Mouse (Mus musculus): ENCODE measurements around the gene Otulinl.
A peak's percentile ranks its signal among the peaks of the same experiment; 100 is the strongest.

Otulinl gene

DNA sequence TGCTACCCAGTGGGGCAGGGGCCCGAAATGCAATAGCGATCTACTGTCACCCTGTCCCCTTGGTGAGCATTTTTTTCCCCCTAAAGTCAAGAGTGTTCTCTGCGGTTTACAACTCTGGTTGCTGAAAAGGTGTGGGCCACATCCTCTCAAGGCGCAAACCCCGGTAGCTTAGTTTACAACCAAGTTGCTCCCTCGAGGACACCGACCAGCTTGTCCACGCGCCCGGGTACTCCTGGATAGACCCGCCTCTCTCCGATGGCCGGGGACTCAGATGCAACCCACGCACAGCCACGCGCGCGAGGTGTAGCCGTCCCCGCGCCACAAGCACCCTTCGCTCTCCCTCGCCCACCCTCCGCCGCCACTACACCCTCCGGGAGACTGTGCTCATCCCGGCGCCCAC is 382 bp downstream of the Otulinl start:
- DNase-seq (ENCODE audit: low spot score in 2 of 2), result no peak

DNA sequence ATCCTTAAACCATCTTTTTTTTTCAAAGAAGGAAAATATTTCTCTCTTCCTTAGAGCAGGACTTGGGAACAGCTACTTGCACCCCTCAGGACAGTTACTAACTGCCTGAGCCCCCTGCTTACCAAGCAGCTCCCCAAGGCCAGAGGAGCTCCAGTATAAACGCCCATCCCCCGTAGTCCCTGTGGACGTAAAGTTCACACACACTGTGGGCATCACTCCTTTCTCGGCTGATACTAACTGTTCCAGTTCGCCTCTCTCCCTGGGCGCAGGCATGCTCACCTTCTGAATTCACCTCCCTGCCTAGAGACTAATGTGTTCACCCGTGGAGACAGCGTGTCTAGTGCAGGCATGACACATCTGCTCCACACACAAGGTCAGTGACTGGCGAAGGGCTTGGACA is 2.9 kb downstream of the Otulinl start:
- no peak for DNase-seq (ENCODE audit: low spot score in 2 of 2)

DNA sequence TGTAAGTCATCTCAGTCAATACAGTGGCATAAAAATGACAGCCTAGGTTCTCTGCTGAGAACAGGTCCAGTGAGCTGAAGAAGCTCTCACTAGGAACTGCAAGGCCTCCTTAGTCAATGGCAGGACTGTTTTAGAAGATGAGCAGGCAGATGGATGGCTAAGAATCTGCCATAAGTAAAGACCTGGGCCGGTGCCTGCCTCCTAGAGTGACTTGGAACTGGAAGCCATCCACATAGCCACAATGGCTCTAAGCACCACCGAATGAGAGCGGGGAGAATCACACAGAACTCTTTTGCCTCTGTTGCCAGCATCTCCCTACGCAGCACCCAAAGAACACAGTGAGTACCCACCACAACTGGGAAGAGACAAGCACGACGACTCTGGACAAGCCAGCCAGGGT is 3.6 kb downstream of the Otulinl start:
- DNase-seq (ENCODE audit: low spot score in 2 of 2), result no peak

DNA sequence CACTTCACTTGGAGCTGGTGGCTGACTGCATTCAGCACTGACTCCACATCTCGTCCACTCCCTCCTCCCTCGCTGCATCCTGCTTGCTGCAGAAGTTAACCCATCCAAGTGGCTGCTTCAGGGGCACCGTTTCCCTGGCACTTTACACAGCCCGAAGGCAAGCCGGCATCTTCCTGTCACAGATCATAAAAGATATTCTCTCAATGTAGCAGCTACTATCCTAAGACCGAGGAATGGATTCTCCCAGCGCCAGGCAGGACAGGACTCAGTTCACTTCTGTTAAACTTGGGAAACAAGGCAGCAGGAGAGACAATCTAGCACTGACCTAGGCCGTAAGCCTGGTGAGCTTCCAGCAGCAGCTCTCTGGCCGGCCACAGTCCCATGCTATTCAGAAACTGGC is 5.2 kb downstream of the Otulinl start:
- DNase-seq (ENCODE audit: low spot score in 2 of 2), result no peak

DNA sequence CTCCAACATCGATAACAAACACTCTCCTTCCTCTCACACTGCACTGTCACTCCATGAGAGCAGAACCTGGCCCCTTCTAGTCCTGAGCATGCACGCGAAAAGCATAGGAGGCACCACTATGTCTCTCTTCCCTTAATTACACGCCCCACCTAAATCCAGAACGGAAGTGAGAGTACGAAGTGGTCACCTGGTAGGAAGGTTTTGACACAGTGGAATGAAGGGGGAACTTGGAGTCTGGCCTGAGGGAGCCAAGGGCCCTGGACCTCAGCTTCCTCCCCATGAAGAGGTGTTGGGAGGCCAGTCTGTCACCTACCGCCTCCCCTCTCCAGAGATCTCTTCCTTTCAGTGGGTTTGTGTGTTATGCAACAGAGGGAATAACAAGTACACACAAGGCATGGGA is 6.3 kb downstream of the Otulinl start:
- no peak for DNase-seq (ENCODE audit: low spot score in 2 of 2)

DNA sequence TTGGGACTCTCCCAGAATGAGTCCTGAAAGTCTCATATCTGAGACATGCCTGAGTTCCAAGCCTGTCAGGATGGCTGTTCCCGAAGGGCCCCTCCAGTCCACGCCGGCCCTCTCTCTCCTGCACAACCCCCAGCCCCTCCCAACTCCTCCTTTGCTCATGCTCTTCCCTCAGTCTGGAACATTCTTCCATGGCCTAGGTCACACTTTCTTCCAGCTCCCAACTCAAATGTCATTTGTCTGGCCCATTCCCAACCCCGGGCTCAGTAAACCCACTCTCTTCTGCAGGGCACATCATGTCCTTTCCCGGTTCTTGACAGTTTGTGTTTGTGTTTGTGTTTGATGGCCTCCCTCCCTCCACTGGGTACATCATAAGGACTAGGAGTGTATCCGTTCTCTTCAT is 7.3 kb downstream of the Otulinl start:
- DNase-seq (ENCODE audit: low spot score in 2 of 2), result no peak

DNA sequence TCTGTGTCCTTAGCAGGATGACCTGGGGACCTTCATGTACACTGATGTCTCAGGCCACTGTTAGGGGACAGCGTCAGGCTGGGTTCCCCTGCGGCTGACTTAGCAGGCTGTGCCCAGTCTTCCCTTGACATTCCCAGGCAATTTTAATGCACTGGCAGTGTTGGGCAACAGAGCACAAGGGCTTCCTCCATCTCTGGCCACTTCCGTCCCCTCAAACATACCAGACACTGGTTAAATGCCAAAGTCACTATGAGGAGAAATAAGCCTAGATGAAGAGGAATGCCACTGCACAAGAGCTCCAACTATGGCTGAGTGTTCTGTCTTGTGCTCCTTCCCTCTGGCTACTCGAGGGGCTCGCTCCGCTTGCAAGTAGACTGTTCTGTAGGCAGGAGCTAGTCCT is 8.2 kb downstream of the Otulinl start:
- no peak for DNase-seq (ENCODE audit: low spot score in 2 of 2)

DNA sequence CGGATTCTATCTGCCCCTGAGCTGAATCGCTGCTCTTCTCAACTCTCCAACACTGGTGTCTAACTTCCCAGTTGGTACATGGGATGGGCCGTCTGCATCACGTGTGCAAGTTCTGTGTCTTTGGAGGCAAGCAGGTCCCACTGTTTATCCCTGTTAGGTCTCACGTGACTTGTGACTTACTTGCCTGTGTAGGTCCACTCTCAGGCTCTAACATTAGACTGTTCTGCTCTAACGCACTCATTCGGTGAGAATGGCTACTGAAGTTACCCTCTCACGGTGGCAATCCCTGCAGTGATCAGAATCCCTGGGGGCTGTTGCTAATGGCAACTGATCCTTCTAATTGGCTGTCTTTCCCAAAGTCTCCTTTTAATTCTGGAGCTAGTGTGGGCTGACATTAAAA is 9.1 kb downstream of the Otulinl start:
- DNase-seq (ENCODE audit: low spot score in 2 of 2), result no peak

DNA sequence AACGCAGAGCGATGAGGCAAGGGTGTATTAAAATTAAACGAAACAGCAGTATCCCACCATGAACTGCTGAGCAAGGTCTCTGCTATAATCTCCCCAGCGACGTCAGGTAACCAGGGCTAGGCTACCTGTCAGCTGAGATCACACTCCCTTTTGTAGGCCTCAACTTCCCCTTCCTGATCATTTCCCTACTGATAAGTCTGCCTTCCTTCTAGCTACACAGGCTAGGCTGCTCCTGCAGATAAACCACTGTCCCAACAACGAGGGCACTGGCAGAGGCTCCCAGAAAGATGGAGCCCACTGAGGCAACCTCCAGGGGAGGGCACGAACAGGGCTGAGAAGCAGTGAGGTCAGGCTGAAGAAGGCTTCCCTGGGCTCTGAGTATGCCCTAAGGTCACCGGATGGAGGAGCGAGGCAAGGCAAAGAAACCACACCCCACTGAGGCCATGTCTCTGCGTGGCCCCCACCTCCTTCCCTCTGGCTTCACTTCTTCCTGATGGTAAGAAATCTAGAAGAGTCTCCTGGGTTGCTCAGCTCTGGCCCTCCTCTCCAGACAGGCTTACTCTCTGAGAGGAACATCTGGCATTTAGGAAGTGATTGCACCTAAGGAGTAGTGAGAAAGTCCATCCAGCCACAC is 9.7 kb downstream of the Otulinl start:
- DNase-seq (ENCODE audit: low spot score in 2 of 2), result no peak

DNA sequence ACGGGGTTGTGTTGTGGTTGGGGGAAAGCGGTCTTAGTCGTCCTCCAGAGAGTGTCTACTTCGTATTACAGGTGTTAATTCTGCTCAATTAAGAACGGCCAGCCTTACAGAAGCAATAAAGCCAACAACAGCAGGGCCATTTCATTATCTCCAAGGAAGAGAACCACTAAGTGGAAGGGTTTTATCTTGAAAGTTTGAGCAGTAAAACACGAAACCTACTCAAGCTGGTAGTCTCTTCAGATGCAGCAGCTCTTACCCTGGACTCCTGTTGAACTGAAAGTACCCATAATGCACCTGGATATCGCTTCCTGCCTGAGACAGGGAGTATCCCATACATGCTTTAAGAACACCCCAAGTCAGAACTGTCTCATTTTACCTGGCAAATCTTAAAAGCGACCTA is 10.7 kb downstream of the Otulinl start:
- no peak for DNase-seq (ENCODE audit: low spot score in 2 of 2)

DNA sequence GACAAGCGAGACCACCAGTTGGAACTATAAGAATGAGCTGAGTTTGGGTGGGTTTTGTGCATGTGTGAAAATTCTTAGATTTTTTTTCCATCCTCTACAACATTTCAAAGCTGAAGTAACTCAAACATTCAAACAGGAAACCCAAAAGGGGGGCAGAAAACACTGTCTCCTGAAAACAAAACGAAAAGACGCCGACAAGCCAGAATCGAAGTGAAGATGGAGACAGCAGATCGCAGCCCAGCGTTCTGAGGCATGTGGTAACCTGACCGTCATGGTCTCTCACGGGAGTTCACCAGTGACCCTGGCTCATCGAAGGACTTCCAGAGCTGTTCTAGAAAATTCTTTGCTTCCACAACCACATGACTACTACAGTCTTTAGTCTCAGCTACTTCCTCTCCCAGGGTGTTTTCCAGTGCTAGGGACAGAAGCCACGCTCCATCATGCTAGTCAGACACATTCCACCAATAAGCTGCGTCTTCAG is 11.4 kb downstream of the Otulinl start:
- no peak for DNase-seq (ENCODE audit: low spot score in 2 of 2)

DNA sequence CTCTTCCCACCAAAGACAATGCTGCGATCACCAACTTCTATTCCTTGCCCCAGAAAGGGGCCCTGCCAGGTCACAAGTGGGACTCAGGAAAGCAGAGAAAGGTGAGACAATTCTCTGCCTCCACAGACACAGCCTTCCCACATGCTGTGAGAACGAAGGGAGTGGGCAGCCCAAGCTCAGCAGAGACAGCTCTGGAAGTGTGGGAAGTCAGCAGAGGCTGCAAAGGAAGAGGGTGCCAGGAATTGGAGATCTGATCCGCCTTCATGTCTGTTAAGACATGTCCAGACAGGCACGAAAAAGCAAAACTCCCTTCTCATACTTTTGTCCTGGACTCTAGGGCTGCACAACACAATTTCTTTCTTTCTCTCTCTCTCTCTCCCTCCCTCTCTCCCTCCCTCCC is 12.1 kb downstream of the Otulinl start:
- no peak for DNase-seq (ENCODE audit: low spot score in 2 of 2)

DNA sequence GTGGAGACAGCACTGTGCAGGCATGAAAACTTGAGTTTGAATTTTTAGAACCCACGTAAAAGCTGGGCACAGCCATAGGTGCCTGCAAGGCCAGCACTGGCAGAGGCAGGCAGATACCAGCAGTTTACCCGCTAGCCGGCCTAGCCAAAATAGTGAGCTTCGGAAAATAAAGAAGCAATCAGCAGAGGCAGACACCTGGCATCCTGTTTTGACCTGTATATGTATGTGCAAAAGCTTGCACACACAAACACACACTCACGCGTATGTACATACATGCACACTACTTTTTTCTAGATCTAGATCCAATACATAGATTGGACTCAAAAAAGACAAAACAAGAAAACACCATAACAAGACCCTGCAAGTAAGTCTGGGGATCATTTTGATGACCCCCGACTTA is 12.8 kb downstream of the Otulinl start:
- DNase-seq (ENCODE audit: low spot score in 2 of 2), result no peak

DNA sequence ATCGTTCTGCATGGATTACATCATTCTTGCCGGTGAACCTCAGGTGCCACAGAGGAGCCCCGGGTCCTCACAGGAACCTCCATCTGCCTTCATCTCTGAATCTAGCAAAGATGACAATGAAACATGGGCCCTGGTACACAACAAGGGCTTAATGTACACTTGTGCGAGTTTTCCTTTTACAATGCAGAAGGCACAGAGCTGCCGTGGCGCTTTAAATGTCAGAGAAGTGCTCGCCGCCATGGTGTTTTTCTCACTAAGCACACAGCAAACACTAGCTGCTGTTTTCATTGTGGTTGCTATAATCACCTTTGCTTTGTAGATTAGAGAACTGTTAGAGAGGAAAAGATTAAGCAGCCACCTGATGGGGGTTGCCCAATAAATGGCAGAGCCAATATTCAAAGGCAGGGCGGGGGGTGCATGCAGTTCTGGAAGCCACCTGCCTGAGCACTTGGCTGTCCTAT is 13.3 kb downstream of the Otulinl start:
- no peak for DNase-seq (ENCODE audit: low spot score in 2 of 2)

DNA sequence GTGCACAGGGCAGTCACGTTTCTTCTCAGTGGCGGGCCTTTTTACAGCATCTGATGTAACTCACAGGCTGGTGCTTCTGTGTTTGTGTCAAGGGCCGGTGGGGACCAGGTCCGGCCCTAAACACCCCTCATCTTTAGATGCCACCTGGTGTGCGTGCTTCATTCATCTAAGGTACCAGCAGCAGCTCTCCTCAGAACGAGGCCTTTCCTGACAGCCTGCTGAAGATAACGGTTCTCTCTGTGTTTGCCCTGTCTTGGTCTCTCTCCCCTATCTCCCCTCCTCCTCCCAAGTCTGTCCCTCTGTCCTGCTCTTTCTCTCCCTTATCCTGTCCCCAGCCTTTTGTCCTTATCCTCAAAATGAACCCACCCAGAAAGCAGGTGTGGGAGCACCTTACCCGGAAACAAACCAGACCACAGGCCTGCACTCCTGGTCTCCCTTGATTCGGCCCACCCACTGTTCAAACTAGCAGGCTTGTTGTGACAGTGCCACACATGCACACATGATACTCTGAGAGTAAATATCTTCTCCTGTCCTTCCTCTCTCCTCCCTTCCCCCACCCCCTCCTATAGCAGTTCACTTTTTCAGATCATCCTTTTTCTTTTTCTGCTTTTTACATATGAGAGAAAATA is 14.4 kb downstream of the Otulinl start:
- DNase-seq (ENCODE audit: low spot score in 2 of 2), result no peak

DNA sequence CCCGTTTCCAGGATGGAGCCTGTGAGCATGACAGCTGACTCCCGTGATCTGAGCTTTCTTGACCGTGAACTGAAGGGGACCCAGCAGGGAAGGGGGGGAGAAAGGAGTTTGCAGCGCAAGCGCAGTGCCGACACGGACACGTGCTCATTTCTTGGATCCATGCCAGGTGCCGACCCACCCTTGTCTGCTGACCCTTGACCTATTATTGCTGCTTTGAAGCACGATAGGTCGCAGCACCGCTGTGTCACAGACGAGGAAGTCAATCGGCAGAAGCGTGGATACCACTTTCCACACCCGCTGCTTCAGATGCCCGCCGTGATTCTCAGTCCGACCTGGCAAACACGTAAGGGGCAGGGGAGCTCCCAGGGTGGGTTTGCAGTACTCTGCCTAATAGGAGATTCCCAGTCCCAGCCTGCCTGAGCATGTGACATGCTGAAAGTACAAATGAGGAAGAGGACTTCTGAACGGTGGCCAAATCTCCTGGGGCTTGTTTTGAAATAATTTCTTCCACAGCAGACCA is 15.9 kb downstream of the Otulinl start:
- DNase-seq (ENCODE audit: low spot score in 2 of 2), result no peak

DNA sequence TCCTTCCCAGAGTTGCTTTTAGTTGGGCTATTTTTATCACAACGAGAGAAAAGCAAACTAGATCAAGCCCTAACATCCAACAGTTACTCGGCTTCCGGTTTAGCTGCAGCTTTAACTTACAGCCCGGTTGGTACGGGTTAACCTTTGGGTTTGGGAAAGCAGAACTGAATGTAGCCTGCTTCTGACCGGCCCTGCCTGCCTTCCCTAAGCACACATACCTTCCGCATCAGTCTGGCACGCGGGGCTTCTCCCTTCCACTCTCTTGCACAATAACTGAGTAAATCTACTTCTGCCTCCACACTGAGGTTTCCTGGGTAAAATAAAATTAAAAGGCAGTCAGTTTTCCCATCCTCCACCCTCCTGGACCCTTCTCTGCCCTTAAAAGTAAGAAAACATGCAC is 17.3 kb downstream of the Otulinl start:
- DNase-seq (ENCODE audit: low spot score in 2 of 2), result no peak

DNA sequence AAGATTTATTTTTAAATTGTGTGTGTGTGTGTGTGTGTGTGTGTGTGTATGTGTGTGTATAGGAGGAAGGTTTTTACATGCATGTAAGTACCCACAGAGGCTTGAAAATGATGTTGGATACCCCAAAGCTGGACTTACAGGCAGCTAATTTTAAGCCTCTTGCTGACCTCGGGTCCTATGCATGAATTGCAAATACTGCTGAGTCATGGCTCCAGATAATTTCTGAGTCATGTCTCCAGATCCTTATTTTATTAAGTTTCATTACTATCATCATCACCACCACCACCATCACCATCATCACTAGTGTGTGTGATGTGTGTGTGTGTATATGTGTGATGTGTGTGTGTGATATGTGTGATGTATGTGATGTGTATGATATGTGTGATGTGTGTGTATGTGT is 18.7 kb downstream of the Otulinl start:
- DNase-seq (ENCODE audit: low spot score in 2 of 2), result no peak

DNA sequence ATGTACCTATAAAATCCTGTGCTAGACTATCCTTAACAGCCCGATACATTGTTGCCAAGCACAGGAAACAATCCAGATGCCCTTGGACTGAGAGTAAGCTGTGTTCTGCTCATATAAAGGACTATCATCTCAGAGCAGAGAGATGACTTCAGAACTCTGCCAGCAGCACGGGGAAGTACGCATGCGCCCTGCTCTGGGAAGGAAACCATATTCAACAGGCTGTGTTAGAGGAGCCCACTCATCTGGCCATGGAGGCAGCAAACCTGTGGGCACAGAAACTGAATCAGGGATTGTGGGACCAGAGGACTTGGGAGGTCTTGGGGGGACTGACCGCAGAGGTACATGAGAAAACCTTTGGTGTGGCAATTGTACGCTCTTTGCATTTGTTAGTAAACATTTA is 19.7 kb downstream of the Otulinl start:
- DNase-seq (ENCODE audit: low spot score in 2 of 2), result no peak

DNA sequence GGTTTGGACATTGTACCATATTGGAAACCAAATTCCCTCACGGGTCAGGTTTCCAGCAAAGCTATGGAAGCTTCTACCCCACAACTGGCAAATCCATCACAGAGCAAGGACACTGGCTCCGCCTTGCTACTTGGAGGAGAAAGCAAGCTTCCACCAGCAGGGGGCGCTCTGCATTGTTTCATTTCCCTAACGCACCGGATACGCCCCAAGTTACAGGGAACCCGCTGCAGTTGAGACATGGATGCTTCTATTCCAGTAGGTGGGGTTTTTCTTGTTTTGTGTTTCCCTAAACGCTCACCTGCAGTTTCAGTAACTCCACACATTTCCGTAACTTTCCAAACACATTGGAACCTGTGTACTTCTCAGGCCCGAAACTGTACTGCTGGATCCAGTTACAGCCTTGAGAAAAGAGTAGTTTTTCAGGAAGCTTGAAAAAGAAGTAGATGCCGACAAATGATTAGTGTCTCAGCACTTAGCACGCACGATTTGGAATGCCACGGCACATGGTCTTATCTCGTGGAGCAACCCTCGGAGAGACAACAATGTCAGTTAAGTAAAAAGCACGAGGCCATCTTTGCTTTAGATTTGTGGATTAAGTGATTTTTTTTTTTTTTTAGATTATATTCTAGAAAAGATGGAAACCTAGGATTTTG is 21.7 kb downstream of the Otulinl start:
- peak; percentile 62 to 79 for DNase-seq (ENCODE audit: low spot score in 2 of 2)

DNA sequence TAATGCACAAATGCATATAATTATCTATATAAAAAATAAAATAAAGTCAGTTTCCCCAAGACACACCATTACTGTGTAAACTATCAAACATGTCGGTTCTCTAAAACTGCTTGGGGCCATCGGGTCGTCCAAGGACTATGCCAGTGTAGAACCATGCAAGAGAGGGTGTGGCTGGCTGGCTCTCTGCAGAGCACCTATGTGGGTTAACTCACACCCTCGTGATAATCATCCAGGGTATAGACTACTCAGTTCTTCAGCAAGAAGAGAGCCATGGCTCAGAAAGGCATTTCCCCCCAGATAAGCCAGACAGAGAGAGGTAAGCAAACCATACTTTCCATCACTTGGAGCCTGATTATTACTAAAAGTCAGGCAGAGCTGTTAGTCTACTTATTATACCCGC is 22.2 kb downstream of the Otulinl start:
- no peak for DNase-seq (ENCODE audit: low spot score in 2 of 2)

DNA sequence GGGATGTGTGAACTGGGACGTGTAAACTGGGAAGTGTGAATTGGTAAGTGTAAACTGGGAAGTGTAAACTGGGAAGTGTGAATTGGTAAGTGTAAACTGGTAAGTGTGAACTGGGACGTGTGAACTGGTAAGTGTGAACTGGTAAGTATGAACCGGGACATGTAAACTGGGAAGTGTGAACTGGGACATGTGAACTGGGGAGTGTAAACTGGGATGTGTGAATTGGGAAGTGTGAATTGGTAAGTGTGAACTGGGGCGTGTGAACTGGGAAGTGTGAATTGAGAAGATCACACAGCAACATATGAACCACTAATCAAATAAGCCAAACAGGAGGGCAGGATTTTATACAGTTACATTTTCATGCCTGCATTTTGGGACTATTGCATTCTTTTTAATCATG is 23.0 kb downstream of the Otulinl start:
- DNase-seq (ENCODE audit: low spot score in 2 of 2), result no peak

DNA sequence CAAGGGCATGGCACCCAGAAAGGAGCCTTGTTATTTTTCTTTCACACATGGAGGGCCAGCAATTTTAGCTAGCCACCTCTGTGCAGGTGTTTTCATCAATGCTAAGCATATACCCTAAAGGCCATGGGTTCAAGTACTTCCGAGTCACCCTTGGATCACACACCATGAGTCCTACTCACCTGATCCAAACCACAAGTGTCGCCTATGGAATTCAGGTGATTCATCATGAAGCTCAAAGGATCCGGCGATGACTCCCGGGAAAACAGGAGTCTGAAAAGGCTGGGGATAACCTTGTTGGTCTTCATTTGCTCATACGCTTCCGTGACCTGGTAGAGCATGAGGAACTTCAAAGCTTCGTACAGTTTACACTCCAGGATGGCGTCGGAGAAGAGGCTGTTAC is 23.5 kb downstream of the Otulinl start:
- no peak for DNase-seq (ENCODE audit: low spot score in 2 of 2)

Data from urinary bladder, adult 18-20 months (tissue).